Mouse (Mus musculus) heart, postnatal 0 days (tissue): ENCODE measurements at regions not wholly inside any gene's neighbourhood (a gene's known extent, or its start where the extent isn't known, plus 50 kb on each side); places are given as distances from the start of the nearest gene placed in this dataset.

Experiments used
- ATAC-seq: fragments of 200-750 bp; cut with Nextera tagmentation; 2 replicates; pipeline ENCODE4 v1.8.0; 2017; ENCODE audit warnings: low read depth, moderate number of reproducible peaks, moderate library complexity; ENCODE audit not compliant: insufficient read depth
- DNase-seq: peaks from one replicate; pipeline ENCODE4 v3.0.0-alpha.2; 2016; ENCODE audit warnings: low spot score
- H3K27ac ChIP-seq: fragments of 300-500 bp; sonication (generic); 2 replicates; pipeline ENCODE4 v1.5.1; 2014; ENCODE audit warnings: low read depth, mild to moderate bottlenecking
- H3K27me3 ChIP-seq: fragments of 300-500 bp; sonication (generic); 2 replicates; pipeline ENCODE4 v1.6.1; 2014; ENCODE audit warnings: low read length, mixed read lengths; ENCODE audit not compliant: control insufficient read depth, insufficient read depth
- H3K36me3 ChIP-seq: fragments of 300-500 bp; sonication (generic); replicated peaks from 2 replicates; pipeline ENCODE4 v1.6.1; 2014; ENCODE audit warnings: low read length, mixed read lengths; ENCODE audit not compliant: control insufficient read depth, insufficient read depth
- H3K4me1 ChIP-seq: fragments of 300-500 bp; sonication (generic); 2 replicates; pipeline ENCODE4 v1.6.1; 2014; ENCODE audit warnings: antibody characterized with exemption; ENCODE audit not compliant: control insufficient read depth, insufficient read depth
- H3K4me2 ChIP-seq: fragments of 300-500 bp; sonication (generic); 2 replicates; pipeline ENCODE4 v1.6.1; 2014; ENCODE audit warnings: low read depth, mild to moderate bottlenecking, low read length, moderate library complexity
- H3K4me3 ChIP-seq: fragments of 300-500 bp; sonication (generic); 2 replicates; pipeline ENCODE4 v1.5.1; 2014; ENCODE audit warnings: low read depth, low read length
- H3K9ac ChIP-seq: fragments of 300-500 bp; sonication (generic); replicated peaks from 2 replicates; pipeline ENCODE4 v1.6.1; 2014; ENCODE audit warnings: low read depth, low read length, mixed read lengths
- H3K9me3 ChIP-seq: fragments of 300-500 bp; sonication (generic); replicated peaks from 2 replicates; pipeline ENCODE4 v1.6.1; 2016; ENCODE audit warnings: low read length; ENCODE audit not compliant: control insufficient read depth
- CTCF ChIP-seq: IDR thresholded peaks from 2 replicates; pipeline ENCODE4 v1.5.1; 2016; ENCODE audit warnings: antibody characterized with exemption, control low read depth, low read depth
- EP300 ChIP-seq: IDR thresholded peaks from 2 replicates; pipeline ENCODE4 v1.6.1; 2016; ENCODE audit warnings: antibody characterized with exemption, low read depth
- WGBS: fragments of 180-500 bp; shearing (Covaris S2); extraction: QIAGEN DNeasy Blood & Tissue Kit; methylation state at CpG from one replicate; pipeline ENCODE4 v1.1.7; 2014; 5-methylcytosine and 5-hydroxymethylcytosine counted together

- no peaks in the 10 kb centered on the region for H3K36me3 ChIP-seq
- no peak overlapping the region for H3K4me2 ChIP-seq
- no peaks in the 10 kb centered on the region for H3K27me3 ChIP-seq
- 70% methylated on average over 1 of the region's 1 CpGs for WGBS
- no peak for DNase-seq
- H3K9me3 ChIP-seq = no peaks in the 10 kb centered on the region
- no peaks in the 10 kb centered on the region for H3K4me1 ChIP-seq
- H3K4me3 ChIP-seq = no peak overlapping the region
- no peak overlapping the region for H3K27ac ChIP-seq
- ATAC-seq = no peak
- TF ChIP-seq EP300 (no peak), CTCF (no peak)
- no peak overlapping the region for H3K9ac ChIP-seq
Observed at GRCm38 (mm10) chr7:124549038-124549437, 566.4 kb downstream of the Hs3st4 start.

GRCm38 (mm10) chr7:124557213-124557612 is 574.5 kb downstream of the Hs3st4 start:
- Histone ChIP-seq H3K9ac (no peak overlapping the region), H3K27me3 (no peaks in the 10 kb centered on the region), H3K4me3 (no peak overlapping the region), H3K9me3 (no peaks in the 10 kb centered on the region), H3K4me1 (no peaks in the 10 kb centered on the region), H3K36me3 (no peaks in the 10 kb centered on the region), H3K27ac (no peak overlapping the region), H3K4me2 (no peak overlapping the region)
- ATAC-seq = no peak
- TF ChIP-seq EP300 (no peak), CTCF (no peak)
- DNase-seq = no peak

- Histone ChIP-seq H3K27me3 (no peaks in the 10 kb centered on the region), H3K36me3 (no peaks in the 10 kb centered on the region), H3K9me3 (no peaks in the 10 kb centered on the region), H3K4me1 (no peaks in the 10 kb centered on the region), H3K4me3 (no peak overlapping the region), H3K9ac (no peak overlapping the region), H3K4me2 (no peak overlapping the region), H3K27ac (no peak overlapping the region)
- TF ChIP-seq CTCF (no peak), EP300 (no peak)
- ATAC-seq (no peak), DNase-seq (no peak)
Observed at GRCm38 (mm10) chr7:124570804-124571203, 588.1 kb downstream of the Hs3st4 start.

GRCm38 (mm10) chr7:124573666-124574065 is 591.0 kb downstream of the Hs3st4 start:
- Histone ChIP-seq H3K4me3 (no peak overlapping the region), H3K27ac (no peak overlapping the region), H3K4me2 (no peak overlapping the region), H3K4me1 (no peaks in the 10 kb centered on the region), H3K27me3 (no peaks in the 10 kb centered on the region), H3K9ac (no peak overlapping the region), H3K9me3 (no peaks in the 10 kb centered on the region), H3K36me3 (no peaks in the 10 kb centered on the region)
- TF ChIP-seq CTCF = no peak
- DNase-seq = no peak
- WGBS = 74% methylated on average over 5 of the region's 5 CpGs
- ATAC-seq = no peak

GRCm38 (mm10) chr7:124581342-124581741 is 598.7 kb downstream of the Hs3st4 start:
- Histone ChIP-seq H3K27ac (no peak overlapping the region), H3K9me3 (no peaks in the 10 kb centered on the region), H3K4me2 (no peak overlapping the region), H3K4me3 (no peak overlapping the region), H3K4me1 (no peaks in the 10 kb centered on the region), H3K9ac (no peak overlapping the region), H3K27me3 (no peaks in the 10 kb centered on the region), H3K36me3 (no peaks in the 10 kb centered on the region)
- no peak for ATAC-seq
- no peak for DNase-seq
- TF ChIP-seq EP300 = no peak
- TF ChIP-seq CTCF = no peak
- WGBS = 31% methylated on average over 2 of the region's 2 CpGs

DNA sequence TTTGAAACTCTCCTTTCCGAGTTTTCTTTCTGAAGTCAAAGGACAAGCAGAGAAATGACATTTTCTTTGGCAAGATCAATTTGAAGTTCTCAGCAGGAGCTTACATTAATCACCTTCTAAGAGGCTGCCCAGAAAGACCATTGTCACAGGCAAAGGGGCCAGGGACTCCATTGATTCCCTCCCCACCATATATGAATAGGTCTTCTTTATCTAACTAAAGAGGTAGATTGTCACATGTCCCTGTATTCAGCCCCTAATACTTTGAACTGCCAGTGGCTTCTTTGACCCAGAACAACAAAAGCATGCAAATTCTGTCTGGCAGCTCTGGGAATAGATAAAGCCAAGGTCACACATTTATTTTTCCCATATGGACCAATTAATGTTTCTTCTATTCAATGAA is 602.6 kb downstream of the Hs3st4 start:
- DNase-seq = no peak
- no peaks in the 10 kb centered on the region for H3K27me3 ChIP-seq

More for the DNA sequence above, 602.6 kb downstream of the Hs3st4 start:
- Histone ChIP-seq H3K27ac (no peak overlapping the region), H3K4me3 (no peak overlapping the region), H3K36me3 (no peaks in the 10 kb centered on the region), H3K4me2 (no peak overlapping the region), H3K4me1 (no peaks in the 10 kb centered on the region), H3K9ac (no peak overlapping the region), H3K9me3 (no peaks in the 10 kb centered on the region)
- no peak for ATAC-seq
- WGBS = 70% methylated on average over 1 of the region's 1 CpGs
- no peak for TF ChIP-seq EP300
- TF ChIP-seq CTCF = no peak
